Mouse (Mus musculus): ENCODE measurements around the gene Lrrc59.

DNA sequence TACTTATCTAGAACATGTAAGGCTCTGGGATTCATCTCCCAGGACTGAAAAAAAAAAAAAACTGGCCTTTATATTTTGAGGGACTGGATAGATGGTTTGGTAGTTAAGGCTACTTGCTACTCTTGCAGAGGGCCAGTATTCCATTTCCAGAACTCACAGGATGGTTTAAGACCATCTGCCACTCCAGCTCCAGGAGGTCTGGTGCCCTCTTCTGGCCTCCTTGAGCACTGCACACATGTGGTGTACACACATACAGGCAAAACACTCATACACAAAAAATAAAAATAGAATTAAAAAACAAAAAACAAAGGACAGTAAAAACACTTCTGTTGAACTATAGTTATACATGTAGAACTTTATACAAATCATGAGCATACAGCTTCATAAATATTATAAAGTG is 51.1 kb downstream of the Lrrc59 start:
- no peak for TF ChIP-seq GATA1 (IDR thresholded peaks at IDR 0.05; ENCODE audit: borderline replicate concordance, low read length)
- TF ChIP-seq FLI1 (IDR thresholded peaks at IDR 0.05; ENCODE audit: low read length), result no peak
